Mouse (Mus musculus): ENCODE measurements at regions not wholly inside any gene's neighbourhood (a gene's known extent, or its start where the extent isn't known, plus 50 kb on each side); places are given as distances from the start of the nearest gene placed in this dataset.
"Not testable (repeated sequence)": the region's sequence is repeated elsewhere in the genome, so short reads cannot be mapped to it uniquely, and the experiment has no call there.

GRCm38 (mm10) chr4:8462414-8462813 is 223.6 kb upstream of the Car8 start:
- DNase-seq (ENCODE audit: low read depth, low spot score) = not testable (repeated sequence)

- peak; percentile 63 for DNase-seq (ENCODE audit: low read depth, low spot score)
These were observed 215.5 kb upstream of the Car8 start for GRCm38 (mm10) chr4:8454346-8454745.

GRCm38 (mm10) chr4:8432393-8432792 is 193.6 kb upstream of the Car8 start:
- DNase-seq (ENCODE audit: low read depth, low spot score) = peak; percentile 74

GRCm38 (mm10) chr4:8431032-8431332 is 192.1 kb upstream of the Car8 start:
- no peak for DNase-seq (ENCODE audit: low read depth, low spot score)

GRCm38 (mm10) chr4:8430269-8431031 is 191.6 kb upstream of the Car8 start:
- DNase-seq (ENCODE audit: low read depth, low spot score) = peak; percentile 24

GRCm38 (mm10) chr4:8429771-8430170 is 190.9 kb upstream of the Car8 start:
- DNase-seq (ENCODE audit: low read depth, low spot score) = no peak

GRCm38 (mm10) chr4:8428629-8429523 is 190.0 kb upstream of the Car8 start:
- DNase-seq (ENCODE audit: low read depth, low spot score) = no peak

- no peak for DNase-seq (ENCODE audit: low read depth, low spot score)
These were observed 189.0 kb upstream of the Car8 start for GRCm38 (mm10) chr4:8427812-8428211.

GRCm38 (mm10) chr4:8423392-8424045 is 184.7 kb upstream of the Car8 start:
- peak; percentile 27 for DNase-seq (ENCODE audit: low read depth, low spot score)

- DNase-seq (ENCODE audit: low read depth, low spot score) = peak; percentile 26
These were observed 182.4 kb upstream of the Car8 start for GRCm38 (mm10) chr4:8421285-8421684.

GRCm38 (mm10) chr4:8418374-8419031 is 179.7 kb upstream of the Car8 start:
- DNase-seq (ENCODE audit: low read depth, low spot score) = no peak

GRCm38 (mm10) chr4:8417821-8418220 is 179.0 kb upstream of the Car8 start:
- no peak for DNase-seq (ENCODE audit: low read depth, low spot score)

- DNase-seq (ENCODE audit: low read depth, low spot score) = no peak
These were observed 174.5 kb upstream of the Car8 start for GRCm38 (mm10) chr4:8413307-8413706.

GRCm38 (mm10) chr4:8400069-8400468 is 161.2 kb upstream of the Car8 start:
- no peak for DNase-seq (ENCODE audit: low read depth, low spot score)

GRCm38 (mm10) chr4:8399430-8399829 is 160.6 kb upstream of the Car8 start:
- no peak for DNase-seq (ENCODE audit: low read depth, low spot score)

GRCm38 (mm10) chr4:8398969-8399368 is 160.1 kb upstream of the Car8 start:
- peak; percentile 39 for DNase-seq (ENCODE audit: low read depth, low spot score)

GRCm38 (mm10) chr4:8383162-8383561 is 144.3 kb upstream of the Car8 start:
- no peak for DNase-seq (ENCODE audit: low read depth, low spot score)

- DNase-seq (ENCODE audit: low read depth, low spot score) = no peak
These were observed 143.2 kb upstream of the Car8 start for GRCm38 (mm10) chr4:8382125-8382417.

GRCm38 (mm10) chr4:8381408-8382124 is 142.7 kb upstream of the Car8 start:
- no peak for DNase-seq (ENCODE audit: low read depth, low spot score)

- peak; percentile 83 for DNase-seq (ENCODE audit: low read depth, low spot score)
These were observed 142.0 kb upstream of the Car8 start for GRCm38 (mm10) chr4:8380711-8381338.
